Mouse (Mus musculus) forebrain, postnatal 0 days (tissue): Measurements from ENCODE around the gene Bpifb4. TPM values are rescaled to one million over a fixed set of nuclear protein-coding genes. Genes with fewer than 3 reads are reported as not detected.

Experiments used
- ATAC-seq: fragments of 200-750 bp; cut with Nextera tagmentation; 2 replicates; pipeline ENCODE4 v1.8.0; 2017; ENCODE audit warnings: mild to moderate bottlenecking, moderate library complexity
- DNase-seq: peaks from one replicate; pipeline ENCODE4 v3.0.0-alpha.2; 2015
- H3K27ac ChIP-seq: fragments of 300-500 bp; sonication (generic); 2 replicates; pipeline ENCODE4 v1.5.1; 2014; ENCODE audit warnings: low read depth, mild to moderate bottlenecking, antibody characterized with exemption, low read length, moderate library complexity, mixed read lengths
- H3K27me3 ChIP-seq: fragments of 300-500 bp; sonication (generic); 2 replicates; pipeline ENCODE4 v1.6.1; 2014; ENCODE audit warnings: mild to moderate bottlenecking, low read length, mixed read lengths; ENCODE audit not compliant: insufficient read depth
- H3K36me3 ChIP-seq: fragments of 300-500 bp; sonication (generic); 2 replicates; pipeline ENCODE4 v1.6.1; 2014; ENCODE audit warnings: mild to moderate bottlenecking, moderate library complexity; ENCODE audit not compliant: insufficient read depth
- H3K4me1 ChIP-seq: fragments of 300-500 bp; sonication (generic); 2 replicates; pipeline ENCODE4 v1.6.1; 2014; ENCODE audit warnings: antibody characterized with exemption; ENCODE audit not compliant: insufficient read depth
- H3K4me2 ChIP-seq: fragments of 300-500 bp; sonication (generic); 2 replicates; pipeline ENCODE4 v1.6.1; 2014; ENCODE audit warnings: low read depth, mild to moderate bottlenecking, moderate library complexity
- H3K4me3 ChIP-seq: fragments of 300-500 bp; sonication (generic); 2 replicates; pipeline ENCODE4 v1.5.1; 2014; ENCODE audit warnings: low read depth, low read length, mixed read lengths
- H3K9ac ChIP-seq: fragments of 300-500 bp; sonication (generic); 2 replicates; pipeline ENCODE4 v1.6.1; 2014; ENCODE audit warnings: mild to moderate bottlenecking
- H3K9me3 ChIP-seq: fragments of 300-500 bp; sonication (generic); 2 replicates; pipeline ENCODE4 v1.6.1; 2016; ENCODE audit warnings: low read length
- CTCF ChIP-seq: sonication (generic); IDR thresholded peaks from 2 replicates; pipeline ENCODE4 v1.5.1; 2016; ENCODE audit warnings: antibody characterized with exemption, control low read depth, low read depth
- WGBS: fragments of 180-500 bp; shearing (Covaris S2); extraction: QIAGEN DNeasy Blood & Tissue Kit; methylation state at CpG from one replicate; pipeline ENCODE4 v1.1.7; 2014; 5-methylcytosine and 5-hydroxymethylcytosine counted together
- polyA plus RNA-seq: library from polyadenylated mRNA; unstranded; fragments of >200 nt; fragmentation: Nextera tagmentation; extraction: Ambion mirVana; gene quantifications from 2 replicates; pipeline ENCODE4 v1.2.1, GENCODE M21; 2015
- total RNA-seq: library from RNA; depleted of rRNA; stranded (reverse); fragments of >200 nt; gene quantifications from 2 replicates; pipeline ENCODE4 v1.2.3, GENCODE M21; 2014

Gene Bpifb4
- total and polyA plus RNA-seq, 2 experiments from 2014 or later, result not detected

DNA sequence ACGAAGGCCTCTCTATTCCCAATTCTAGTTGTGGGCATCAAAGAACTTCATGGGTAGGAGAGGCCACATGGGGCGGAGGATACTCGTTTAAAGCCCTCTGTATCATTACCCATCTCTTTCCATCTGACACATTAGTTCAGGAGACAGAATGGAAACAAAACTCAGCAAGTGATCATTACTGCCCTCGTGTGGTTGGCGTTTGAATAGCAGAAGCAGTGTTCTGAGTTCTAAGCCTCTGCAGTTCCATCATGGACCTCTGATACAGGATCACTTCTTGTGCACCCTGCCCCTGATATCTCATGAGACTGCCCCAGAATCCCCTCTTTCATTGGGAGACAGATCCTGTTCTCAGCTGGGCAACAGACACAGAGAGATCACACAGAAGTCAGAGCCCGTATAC is 14.9 kb downstream of the Bpifb4 start:
- ATAC-seq (peak; percentile 18; the same call in 1 of the 2 replicates), DNase-seq (peak; percentile 86)
- H3K4me1 ChIP-seq, result no peaks in the 10 kb centered on the region
- no peak overlapping the region for H3K27ac ChIP-seq
- 26% methylated on average over 6 of the region's 6 CpGs for WGBS
- no peaks in the 10 kb centered on the region for H3K36me3 ChIP-seq
- no peak overlapping the region for H3K4me3 ChIP-seq
- no peaks in the 10 kb centered on the region for H3K27me3 ChIP-seq
- no peak overlapping the region for H3K4me2 ChIP-seq
- peak; percentile 85 for TF ChIP-seq CTCF
- no peaks in the 10 kb centered on the region for H3K9me3 ChIP-seq
- H3K9ac ChIP-seq, result no peak overlapping the region

DNA sequence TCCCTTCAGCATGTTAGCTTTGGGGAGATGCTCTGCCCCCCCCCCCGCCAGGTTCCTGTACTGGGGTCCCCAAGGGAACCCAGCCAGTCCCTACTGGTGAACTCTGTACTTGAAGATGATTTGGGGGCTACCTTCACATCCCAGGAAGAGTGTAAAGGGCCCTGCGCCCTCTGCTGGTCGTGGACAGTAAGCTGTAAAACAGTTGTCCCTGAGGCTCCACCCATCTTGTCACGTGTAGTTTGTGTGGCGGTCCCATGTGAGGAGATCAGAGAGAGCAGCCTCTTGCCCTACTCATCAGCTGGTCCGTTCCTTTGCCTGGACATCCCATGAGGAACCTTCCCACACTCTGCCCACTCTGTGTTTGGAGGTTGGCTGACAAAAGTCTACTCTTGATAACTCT is 15.8 kb downstream of the Bpifb4 start:
- DNase-seq (peak; percentile 60), ATAC-seq (peak; percentile 68)
- peak; percentile 76 for TF ChIP-seq CTCF
- no peak overlapping the region for H3K4me3 ChIP-seq
- WGBS, result 7% methylated on average over 6 of the region's 6 CpGs
- H3K9ac ChIP-seq, result no peak overlapping the region
- no peaks in the 10 kb centered on the region for H3K4me1 ChIP-seq
- H3K4me2 ChIP-seq, result peak overlapping the region; percentile 24; the same call in 1 of the 2 replicates
- H3K27ac ChIP-seq, result no peak overlapping the region
- no peaks in the 10 kb centered on the region for H3K27me3 ChIP-seq
- no peaks in the 10 kb centered on the region for H3K36me3 ChIP-seq
- H3K9me3 ChIP-seq, result no peaks in the 10 kb centered on the region

DNA sequence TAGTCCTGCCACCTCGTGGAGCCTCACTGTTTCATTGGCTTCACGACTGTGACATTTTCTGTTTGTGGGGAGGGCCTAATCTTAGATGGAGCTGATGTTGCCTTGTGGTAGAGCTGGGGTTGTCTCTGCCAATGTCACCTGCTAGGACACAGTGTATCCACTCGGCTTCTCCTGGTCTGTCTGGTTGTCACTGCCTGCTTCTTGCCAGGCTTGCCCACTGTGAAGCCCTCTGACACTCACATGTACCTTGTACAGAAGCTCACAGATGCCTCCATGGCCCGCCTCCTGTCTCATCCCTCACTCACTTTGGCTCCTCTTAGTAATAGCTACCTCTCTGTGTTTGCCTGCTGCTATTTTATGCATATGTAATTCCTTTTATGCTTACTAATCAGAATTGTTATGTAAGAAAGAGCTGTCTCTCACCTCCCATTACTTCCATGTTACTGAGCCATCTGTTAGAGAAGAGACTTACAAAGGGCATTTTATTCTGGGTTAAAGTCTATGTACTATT is 24.9 kb downstream of the Bpifb4 start:
- Histone ChIP-seq H3K9ac (no peak overlapping the region), H3K4me1 (no peaks in the 10 kb centered on the region), H3K9me3 (no peaks in the 10 kb centered on the region), H3K36me3 (no peaks in the 10 kb centered on the region), H3K27me3 (no peaks in the 10 kb centered on the region), H3K4me2 (no peak overlapping the region), H3K4me3 (no peak overlapping the region), H3K27ac (no peak overlapping the region)
- DNase-seq (no peak), ATAC-seq (peak; percentile 34; the same call in 1 of the 2 replicates)
- TF ChIP-seq CTCF, result no peak
- 58% methylated on average over 4 of the region's 4 CpGs for WGBS

DNA sequence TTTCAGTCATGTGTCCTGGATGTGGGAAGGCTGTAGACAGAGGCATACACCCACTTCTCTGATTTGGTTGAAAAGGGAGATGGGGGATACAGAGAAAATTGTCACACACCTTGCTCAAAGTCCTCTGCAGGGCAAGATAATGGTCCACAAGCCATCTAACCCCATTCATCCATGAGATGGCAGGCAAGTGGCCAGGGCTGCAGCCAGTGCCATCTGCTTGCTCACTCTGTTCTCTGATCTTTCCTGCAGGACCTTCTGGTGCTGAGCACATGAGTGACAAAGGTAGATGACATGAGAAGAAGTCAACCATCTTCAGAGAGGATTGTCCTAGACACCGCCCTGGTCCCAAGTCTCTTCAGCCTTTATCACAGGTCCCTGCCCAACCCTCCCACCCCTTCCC is 25.3 kb downstream of the Bpifb4 start:
- Histone ChIP-seq H3K9ac (no peak overlapping the region), H3K9me3 (no peaks in the 10 kb centered on the region), H3K4me2 (no peak overlapping the region), H3K27ac (no peak overlapping the region), H3K27me3 (no peaks in the 10 kb centered on the region), H3K4me3 (no peak overlapping the region), H3K4me1 (no peaks in the 10 kb centered on the region), H3K36me3 (no peaks in the 10 kb centered on the region)
- DNase-seq (no peak), ATAC-seq (no peak)
- 95% methylated on average over 1 of the region's 1 CpGs for WGBS
- no peak for TF ChIP-seq CTCF

DNA sequence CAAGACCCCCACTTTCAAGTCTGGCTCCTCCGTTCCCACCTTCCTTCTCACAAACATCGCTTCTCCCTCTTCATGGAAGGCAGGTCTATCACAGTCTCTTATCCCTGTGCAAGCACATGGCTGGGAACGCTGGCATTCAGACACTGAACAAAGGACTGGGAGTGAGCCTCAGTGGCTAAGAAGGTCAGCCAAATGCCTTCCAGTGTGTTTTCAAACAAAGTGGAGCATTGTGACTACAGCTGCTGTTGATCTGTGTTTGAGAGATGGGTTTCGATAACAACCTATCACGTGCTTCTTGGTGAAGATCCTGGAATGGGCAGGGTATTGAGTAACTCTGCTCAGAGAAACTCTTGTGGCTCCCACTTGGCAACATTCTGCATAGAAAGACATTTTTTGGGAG is 32.2 kb downstream of the Bpifb4 start:
- no peak for TF ChIP-seq CTCF
- no peaks in the 10 kb centered on the region for H3K27me3 ChIP-seq

DNA sequence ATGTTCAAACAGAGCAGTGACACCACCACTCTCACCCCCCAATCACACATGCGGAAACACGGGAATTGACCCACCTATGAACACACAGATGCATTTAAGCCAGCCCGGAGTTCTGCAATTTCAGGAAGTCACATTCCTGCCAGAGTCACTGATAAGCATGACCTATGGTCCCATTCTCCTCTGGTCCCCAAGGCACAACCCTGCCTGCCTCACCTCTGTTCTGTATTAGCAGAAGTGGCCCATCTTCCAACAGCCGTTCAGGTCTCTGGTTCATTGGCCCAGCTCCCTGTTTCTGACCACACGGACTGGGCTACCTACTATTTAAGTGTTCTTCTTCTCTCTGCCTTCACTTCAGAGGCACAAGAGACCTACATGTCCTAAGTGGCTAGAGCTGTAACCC is 36.6 kb downstream of the Bpifb4 start, which contains the start of gene Bpifa6:
Bpifa6 (plus strand) TSS at position 364 of the 400 bp plus-strand sequence.
- Histone ChIP-seq H3K4me1 (no peaks in the 10 kb centered on the region), H3K9me3 (no peaks in the 10 kb centered on the region), H3K9ac (no peak within 1 kb of the TSS), H3K36me3 (no peaks in the 10 kb centered on the region), H3K4me3 (no peak within 1 kb of the TSS), H3K4me2 (no peak within 1 kb of the TSS), H3K27me3 (no peaks in the 10 kb centered on the region), H3K27ac (no peak within 1 kb of the TSS)
- TF ChIP-seq CTCF, result no peak
- 91% methylated on average over 5 of the region's 5 CpGs for WGBS
- ATAC-seq (no peak), DNase-seq (no peak)

More for the DNA sequence above, 32.2 kb downstream of the Bpifb4 start:
- Histone ChIP-seq H3K27ac (no peak overlapping the region), H3K9ac (no peak overlapping the region), H3K36me3 (no peaks in the 10 kb centered on the region), H3K4me2 (no peak overlapping the region), H3K9me3 (no peaks in the 10 kb centered on the region), H3K4me3 (no peak overlapping the region), H3K4me1 (no peaks in the 10 kb centered on the region)
- 43% methylated on average over 5 of the region's 5 CpGs for WGBS
- DNase-seq, result no peak
- ATAC-seq, result no peak

DNA sequence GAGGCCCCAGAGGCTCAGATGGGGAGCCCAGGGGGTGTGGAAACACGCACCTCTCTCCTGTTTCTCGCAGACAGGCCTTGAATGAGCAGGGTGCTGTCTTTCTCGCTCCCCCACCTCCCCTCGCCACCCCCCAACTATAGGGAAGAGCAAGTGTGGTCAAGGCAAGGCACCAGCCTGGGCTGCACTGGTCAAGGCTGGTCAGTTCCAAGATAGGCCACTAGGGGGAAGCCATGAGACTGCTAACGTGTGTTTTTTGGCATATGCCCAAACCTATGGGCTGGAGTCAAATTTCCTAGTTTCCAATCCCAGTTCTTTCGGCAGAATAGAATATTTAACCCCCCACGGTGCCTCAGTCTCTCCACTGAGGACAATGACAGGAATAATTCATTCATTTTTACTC is 57.8 kb downstream of the Bpifb4 start:
- H3K4me3 ChIP-seq, result no peak overlapping the region
- H3K9ac ChIP-seq, result no peak overlapping the region
- H3K36me3 ChIP-seq, result no peaks in the 10 kb centered on the region
- no peak overlapping the region for H3K27ac ChIP-seq
- H3K4me2 ChIP-seq, result no peak overlapping the region
- peak; percentile 73 for DNase-seq
- peak; percentile 90 for TF ChIP-seq CTCF
- 7% methylated on average over 7 of the region's 7 CpGs for WGBS
- H3K27me3 ChIP-seq, result no peaks in the 10 kb centered on the region
- H3K4me1 ChIP-seq, result no peaks in the 10 kb centered on the region
- no peaks in the 10 kb centered on the region for H3K9me3 ChIP-seq
- no peak for ATAC-seq
